ENCODE assay signal across 25 mouse cellular contexts in genomic region chr8:114891252-114891651, GRCm38 (mm10).
DNase-seq lines count a peak whose midpoint lies in the region; ATAC-seq lines count a peak whose summit lies in the region.
"Had no signal": no experiment of that assay in that cellular context is flagged by ENCODE, and none has a peak within 500 bp of the region (broad histone marks: within the 10 kb centered on the region; RNA-seq: fewer than 3 reads in every experiment).

No protein-coding gene starts in this region.

- peaks cover 14% of the 10 kb centered on the region for H3K4me1 ChIP-seq in forebrain, embryonic 16.5 days (replicated peaks; ENCODE audit: control insufficient read depth, insufficient read depth, low read length)

- no peaks in the 10 kb centered on the region for H3K9me3 ChIP-seq in forebrain, embryonic 16.5 days (ENCODE audit: control insufficient read depth, low read length)
- H3K9me3 ChIP-seq: embryonic facial prominence, embryonic 10.5 days; embryonic facial prominence, embryonic 13.5 days; forebrain, embryonic 12.5 days; forebrain, embryonic 15.5 days; heart, embryonic 10.5 days; heart, embryonic 13.5 days; hindbrain, embryonic 12.5 days; hindbrain, embryonic 15.5 days had no signal

- peak; percentile 10 to 11 for DNase-seq in heart, adult 18-20 months
- no peak for DNase-seq in heart, postnatal 25 days (ENCODE audit: low spot score)
- DNase-seq in MN1 (ENCODE audit: low spot score) (peak; percentile 57), adipocyte (ENCODE audit: low spot score) (peak; percentile 10)
- DNase-seq in thymus, postnatal 36 days, result no peak
- DNase-seq: adrenal gland, postnatal 10 days; adrenal gland, postnatal 36 days; cerebellum, postnatal 36 days; embryo, embryonic 11 days; gastrocnemius, adult 2 months; gastrocnemius, postnatal 14 days; heart, adult 2 months; heart, postnatal 14 days had no signal

- 68% methylated on average over 4 of the region's 4 CpGs for WGBS in forebrain, embryonic 16.5 days

- no peak overlapping the region for H3K9ac ChIP-seq in forebrain, embryonic 16.5 days (replicated peaks; ENCODE audit: low read depth, low read length)
- H3K9ac ChIP-seq: embryonic facial prominence, embryonic 13.5 days; forebrain, embryonic 12.5 days; forebrain, embryonic 15.5 days; heart, embryonic 13.5 days; hindbrain, embryonic 12.5 days; hindbrain, embryonic 15.5 days had no signal

- no peak overlapping the region for H3K4me2 ChIP-seq in forebrain, embryonic 16.5 days (ENCODE audit: low read length)
- H3K4me2 ChIP-seq: embryonic facial prominence, embryonic 13.5 days; forebrain, embryonic 12.5 days; forebrain, embryonic 15.5 days; heart, embryonic 13.5 days; hindbrain, embryonic 12.5 days; hindbrain, embryonic 15.5 days had no signal

- H3K27ac ChIP-seq in forebrain, embryonic 16.5 days (ENCODE audit: low read length), result no peak overlapping the region
- H3K27ac ChIP-seq: embryonic facial prominence, embryonic 10.5 days; embryonic facial prominence, embryonic 13.5 days; forebrain, embryonic 12.5 days; forebrain, embryonic 15.5 days; gastrocnemius, adult 2 months; heart, adult 2 months; heart, embryonic 10.5 days; heart, embryonic 13.5 days; hindbrain, embryonic 12.5 days; hindbrain, embryonic 15.5 days had no signal

- ATAC-seq in forebrain, embryonic 16.5 days, result no peak
- ATAC-seq: activated CD4-positive, CD25-positive, alpha-beta regulatory T cell, adult 4 months; intestine, postnatal 0 days had no signal

- no peaks in the 10 kb centered on the region for H3K27me3 ChIP-seq in forebrain, embryonic 16.5 days (replicated peaks; ENCODE audit: control insufficient read depth, insufficient read depth, low read length)
- H3K27me3 ChIP-seq: embryonic facial prominence, embryonic 13.5 days; heart, embryonic 13.5 days; hindbrain, embryonic 12.5 days; hindbrain, embryonic 15.5 days had no signal

- intact Hi-C loops in heart, postnatal 25 days (cut with DNase I), result no loop called here

- H3K4me3 ChIP-seq in forebrain, embryonic 16.5 days (replicated peaks; ENCODE audit: low read length), result no peak overlapping the region
- H3K4me3 ChIP-seq: embryonic facial prominence, embryonic 10.5 days; embryonic facial prominence, embryonic 13.5 days; erythroblast, embryonic 14.5 days; forebrain, embryonic 12.5 days; forebrain, embryonic 15.5 days; gastrocnemius, adult 2 months; heart, adult 2 months; heart, embryonic 10.5 days; heart, embryonic 13.5 days; hindbrain, embryonic 12.5 days; hindbrain, embryonic 15.5 days had no signal

- no peaks in the 10 kb centered on the region for H3K36me3 ChIP-seq in forebrain, embryonic 16.5 days (ENCODE audit: control insufficient read depth, insufficient read depth)
- H3K36me3 ChIP-seq: embryonic facial prominence, embryonic 10.5 days; embryonic facial prominence, embryonic 13.5 days; forebrain, embryonic 12.5 days; forebrain, embryonic 15.5 days; heart, embryonic 10.5 days; heart, embryonic 13.5 days; hindbrain, embryonic 12.5 days; hindbrain, embryonic 15.5 days had no signal

Comparison
In these comparisons a context has a peak if more than half of its experiments do, and no peak if none do; other contexts are left out.
1. DNase-seq: peak in heart, adult 18-20 months (2 of 2), MN1 (single experiment) and adipocyte (single experiment); none in heart, postnatal 25 days (single experiment) and thymus, postnatal 36 days (0 of 2).